Mouse (Mus musculus) heart, embryonic 14.5 days (tissue): ENCODE data around the gene Tnik. TPM values are rescaled to one million over a fixed set of nuclear protein-coding genes. Genes with fewer than 3 reads are reported as not detected.
A peak's percentile ranks its signal among the peaks of the same experiment; 100 is the strongest.

Experiments used
- ATAC-seq: fragments of 200-750 bp; cut with Nextera tagmentation; 2 replicates; pipeline ENCODE4 v1.8.0; 2017; ENCODE audit warnings: low read depth, moderate TSS enrichment; ENCODE audit not compliant: insufficient number of reproducible peaks, insufficient read depth, low FRiP score
- H3K27ac ChIP-seq, 2 experiments: fragments of 200-500 bp in 1 of 2; fragments of 300-500 bp in 1 of 2; sonication (generic) in 1 of 2; replicated peaks in 1 of 2; 2 replicates each; pipeline ENCODE4 v1.5.1; 2012 to 2014; ENCODE audit warnings: low read depth in 2 of 2, low read length in 2 of 2, control low read depth in 1 of 2, mild to moderate bottlenecking in 1 of 2, mixed read lengths in 1 of 2; ENCODE audit not compliant: control insufficient read depth in 1 of 2, insufficient read depth in 1 of 2
- H3K27me3 ChIP-seq: fragments of 300-500 bp; sonication (generic); 2 replicates; pipeline ENCODE4 v1.6.1; 2014; ENCODE audit warnings: mild to moderate bottlenecking, low read length, control low read depth; ENCODE audit not compliant: control insufficient read depth, insufficient read depth
- H3K36me3 ChIP-seq: fragments of 300-500 bp; sonication (generic); 2 replicates; pipeline ENCODE4 v1.6.1; 2014; ENCODE audit warnings: mild to moderate bottlenecking, control low read depth, low read length, mixed read lengths; ENCODE audit not compliant: control insufficient read depth, insufficient read depth
- H3K4me1 ChIP-seq, 2 experiments: fragments of 200-500 bp in 1 of 2; fragments of 300-500 bp in 1 of 2; sonication (generic) in 1 of 2; 2 replicates each; pipeline ENCODE4 v1.6.1; 2012 to 2014; ENCODE audit warnings: low read length in 2 of 2, control low read depth in 1 of 2, mixed read lengths in 1 of 2; ENCODE audit not compliant: control insufficient read depth in 2 of 2, insufficient read depth in 2 of 2
- H3K4me2 ChIP-seq: fragments of 300-500 bp; sonication (generic); 2 replicates; pipeline ENCODE4 v1.6.1; 2014; ENCODE audit warnings: mild to moderate bottlenecking, low read length
- H3K4me3 ChIP-seq, 2 experiments: fragments of 200-500 bp in 1 of 2; fragments of 300-500 bp in 1 of 2; sonication (generic) in 1 of 2; 2 replicates each; pipeline ENCODE4 v1.5.1; 2012 to 2014; ENCODE audit warnings: low read length in 2 of 2, mild to moderate bottlenecking in 2 of 2, control low read depth in 1 of 2, low read depth in 1 of 2, moderate library complexity in 1 of 2; ENCODE audit not compliant: control insufficient read depth in 1 of 2, insufficient read depth in 1 of 2
- H3K9ac ChIP-seq: fragments of 300-500 bp; sonication (generic); 2 replicates; pipeline ENCODE4 v1.6.1; 2014; ENCODE audit warnings: mild to moderate bottlenecking, low read length
- H3K9me3 ChIP-seq: fragments of 300-500 bp; sonication (generic); 2 replicates; pipeline ENCODE4 v1.6.1; 2016; ENCODE audit warnings: low read length, control low read depth; ENCODE audit not compliant: control insufficient read depth
- WGBS: fragments of 180-500 bp; shearing (Covaris S2); extraction: QIAGEN DNeasy Blood & Tissue Kit; methylation state at CpG from one replicate; pipeline ENCODE4 v1.1.7; 2014; 5-methylcytosine and 5-hydroxymethylcytosine counted together
- polyA plus RNA-seq: library from polyadenylated mRNA; unstranded; fragments of >200 nt; fragmentation: Nextera tagmentation; extraction: Ambion mirVana; gene quantifications from 2 replicates; pipeline ENCODE4 v1.2.1, GENCODE M21; 2014

Gene Tnik
- polyA plus RNA-seq, 1 experiment from 2014 or later = 13.7 TPM

DNA sequence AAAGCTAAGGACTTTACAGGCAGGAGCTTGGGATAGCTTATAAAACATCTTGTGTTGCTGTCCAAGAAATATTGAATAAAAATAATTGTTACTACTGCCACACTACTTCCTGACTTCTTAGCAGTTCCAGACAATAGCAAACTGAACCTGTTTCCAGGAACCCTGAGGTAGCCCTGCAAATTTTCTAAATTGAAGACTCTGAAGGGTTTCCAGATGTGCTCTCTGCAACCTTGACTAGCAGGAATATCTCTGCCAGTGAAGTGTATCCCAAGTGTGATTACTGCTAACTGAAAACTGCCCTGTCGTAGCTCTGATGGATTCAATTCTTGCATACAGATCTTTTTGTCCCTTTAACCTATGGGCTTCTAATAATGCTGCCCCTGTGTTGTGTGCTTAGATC lies 343.7 kb downstream of the Tnik start:
- 63% methylated on average over 1 of the region's 1 CpGs for WGBS
- no peaks in the 10 kb centered on the region for H3K9me3 ChIP-seq
- H3K4me1 ChIP-seq = no peaks in the 10 kb centered on the region
- H3K27ac ChIP-seq = no peak overlapping the region
- no peaks in the 10 kb centered on the region for H3K27me3 ChIP-seq
- no peak overlapping the region for H3K4me2 ChIP-seq
- no peak overlapping the region for H3K4me3 ChIP-seq
- ATAC-seq = no peak
- peaks cover 8% of the 10 kb centered on the region; the same call in 1 of the 2 replicates for H3K36me3 ChIP-seq
- H3K9ac ChIP-seq = no peak overlapping the region

DNA sequence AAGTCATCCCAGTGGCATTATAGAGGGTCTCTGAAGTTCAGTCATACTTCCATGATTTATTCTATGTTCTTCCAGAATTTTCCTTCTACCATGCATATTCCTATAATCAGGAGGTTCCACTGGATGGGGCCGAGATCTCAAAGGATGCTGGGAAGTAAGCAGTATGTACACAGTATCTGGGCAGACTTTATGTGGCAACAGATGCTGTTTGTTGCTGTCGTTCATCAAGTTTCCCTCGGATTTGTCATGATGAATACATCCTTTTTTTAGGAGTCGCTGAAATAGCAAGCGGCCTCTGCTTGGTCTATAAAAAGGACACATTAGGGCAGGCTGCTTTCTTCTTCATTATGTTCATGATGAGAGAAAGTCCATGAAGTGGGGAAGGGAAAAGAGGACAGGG lies 349.3 kb downstream of the Tnik start:
- WGBS = 75% methylated on average over 5 of the region's 5 CpGs
- Histone ChIP-seq H3K27ac (no peak overlapping the region), H3K9me3 (no peaks in the 10 kb centered on the region), H3K27me3 (no peaks in the 10 kb centered on the region), H3K9ac (no peak overlapping the region), H3K4me1 (no peaks in the 10 kb centered on the region), H3K4me2 (no peak overlapping the region), H3K36me3 (0 out of 2 replicates have a peak, but pooled peaks cover 5% of the 10 kb centered on the region), H3K4me3 (no peak overlapping the region)
- no peak for ATAC-seq

DNA sequence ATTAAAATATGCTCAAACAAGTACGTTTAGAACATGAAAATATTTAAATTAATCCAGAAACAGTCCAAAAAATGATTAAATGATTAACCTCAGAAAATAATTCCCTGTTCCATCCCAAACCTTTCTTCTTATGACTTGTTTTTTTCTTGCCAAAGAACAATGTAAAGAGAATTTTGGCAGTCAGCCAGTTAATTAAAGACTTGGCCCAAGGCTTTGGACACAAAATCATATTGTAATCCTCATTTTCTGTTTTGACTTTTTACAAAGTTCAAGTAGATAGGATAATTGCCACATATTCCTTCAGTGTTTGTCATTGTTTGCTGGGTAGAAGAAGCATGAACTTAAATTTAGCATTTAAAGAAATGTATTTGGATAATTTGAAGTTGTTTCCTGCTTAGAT lies 353.4 kb downstream of the Tnik start:
- 72% methylated on average over 1 of the region's 1 CpGs for WGBS

DNA sequence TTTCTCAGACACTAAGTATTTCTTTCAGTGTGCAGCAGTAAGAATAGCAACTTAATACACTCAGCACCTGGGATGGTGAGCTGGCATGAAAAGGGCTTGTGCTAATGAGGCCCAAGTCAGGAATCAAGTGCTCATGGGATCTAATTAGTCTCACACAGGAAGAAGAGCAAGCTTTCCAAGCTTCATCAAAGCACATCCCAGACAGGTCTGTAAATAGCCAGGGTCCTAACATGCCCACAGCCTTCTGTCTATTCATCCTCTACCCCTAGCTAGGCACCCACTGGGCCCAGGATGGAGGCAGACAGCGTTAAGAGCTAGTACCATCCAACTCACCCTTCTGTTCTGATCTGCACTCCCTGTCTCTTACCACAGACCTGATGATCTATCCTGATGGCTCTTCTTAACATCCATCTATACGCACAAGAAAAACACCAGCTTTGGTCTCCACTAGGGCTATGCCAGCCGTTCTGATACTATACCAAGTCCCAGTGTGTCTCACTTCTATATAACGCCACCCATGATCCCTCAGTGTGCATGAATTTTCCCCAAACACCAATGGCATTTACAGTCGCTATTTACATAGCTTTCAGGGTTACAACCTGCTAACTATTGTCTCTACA lies 354.1 kb downstream of the Tnik start:
- 87% methylated on average over 5 of the region's 5 CpGs for WGBS
- Histone ChIP-seq H3K4me1 (no peaks in the 10 kb centered on the region), H3K9me3 (no peaks in the 10 kb centered on the region), H3K27ac (no peak overlapping the region), H3K4me3 (no peak overlapping the region), H3K27me3 (no peaks in the 10 kb centered on the region), H3K36me3 (peaks cover 8% of the 10 kb centered on the region), H3K9ac (no peak overlapping the region), H3K4me2 (no peak overlapping the region)
- no peak for ATAC-seq

More for the DNA sequence above, 353.4 kb downstream of the Tnik start:
- H3K4me2 ChIP-seq = no peak overlapping the region
- peaks cover 9% of the 10 kb centered on the region for H3K36me3 ChIP-seq
- H3K27me3 ChIP-seq = no peaks in the 10 kb centered on the region
- H3K27ac ChIP-seq = no peak overlapping the region
- no peaks in the 10 kb centered on the region for H3K4me1 ChIP-seq
- ATAC-seq = no peak
- H3K4me3 ChIP-seq = no peak overlapping the region
- H3K9ac ChIP-seq = no peak overlapping the region
- H3K9me3 ChIP-seq = no peaks in the 10 kb centered on the region

DNA sequence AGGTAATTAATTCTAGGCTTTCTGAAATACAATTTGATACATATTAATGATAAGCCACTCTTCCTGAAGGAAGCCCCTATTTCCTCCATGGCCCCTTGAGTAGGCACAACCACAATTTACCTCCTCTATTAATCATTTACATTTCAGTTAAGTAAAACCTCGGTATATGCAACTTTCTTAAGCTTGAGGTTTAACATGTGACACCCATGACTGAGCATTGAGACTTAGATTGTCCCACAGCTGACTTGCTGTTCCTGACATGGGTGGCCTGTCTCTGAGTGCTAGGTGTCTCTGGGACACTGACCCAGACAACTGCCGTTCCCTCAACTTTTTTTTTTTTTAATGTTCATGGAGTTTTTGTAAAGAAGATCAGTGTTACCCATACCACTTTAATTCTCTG lies 358.8 kb downstream of the Tnik start:
- Histone ChIP-seq H3K4me1 (no peaks in the 10 kb centered on the region), H3K9ac (no peak overlapping the region), H3K27me3 (no peaks in the 10 kb centered on the region), H3K4me2 (no peak overlapping the region), H3K36me3 (peaks cover 7% of the 10 kb centered on the region), H3K27ac (no peak overlapping the region), H3K9me3 (no peaks in the 10 kb centered on the region), H3K4me3 (no peak overlapping the region)
- no peak for ATAC-seq
- WGBS = 86% methylated on average over 2 of the region's 2 CpGs

DNA sequence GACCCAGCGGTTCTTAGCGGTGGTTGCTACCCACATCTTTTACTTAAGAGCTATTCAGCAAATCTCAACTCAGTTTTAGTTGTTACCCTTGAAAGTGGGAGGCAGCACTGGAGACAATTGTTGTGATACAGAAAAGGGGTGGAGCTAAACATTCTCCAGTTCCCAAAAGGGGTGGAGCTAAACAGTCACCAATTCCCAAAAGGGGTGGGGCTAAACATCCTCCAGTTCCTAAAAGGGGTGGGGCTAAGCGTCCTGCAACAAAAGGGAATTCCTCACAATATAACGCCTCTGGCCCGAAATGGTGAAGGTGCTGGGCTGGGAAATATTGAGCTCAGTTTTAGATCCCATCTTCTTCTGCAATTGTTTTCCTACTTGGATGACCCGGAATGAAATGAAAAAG lies 363.8 kb downstream of the Tnik start:
- Histone ChIP-seq H3K4me2 (no peak overlapping the region), H3K9me3 (no peaks in the 10 kb centered on the region), H3K4me3 (no peak overlapping the region), H3K27ac (no peak overlapping the region), H3K9ac (no peak overlapping the region), H3K36me3 (peaks cover 15% of the 10 kb centered on the region), H3K4me1 (no peaks in the 10 kb centered on the region), H3K27me3 (no peaks in the 10 kb centered on the region)
- no peak for ATAC-seq
- 91% methylated on average over 6 of the region's 6 CpGs for WGBS

DNA sequence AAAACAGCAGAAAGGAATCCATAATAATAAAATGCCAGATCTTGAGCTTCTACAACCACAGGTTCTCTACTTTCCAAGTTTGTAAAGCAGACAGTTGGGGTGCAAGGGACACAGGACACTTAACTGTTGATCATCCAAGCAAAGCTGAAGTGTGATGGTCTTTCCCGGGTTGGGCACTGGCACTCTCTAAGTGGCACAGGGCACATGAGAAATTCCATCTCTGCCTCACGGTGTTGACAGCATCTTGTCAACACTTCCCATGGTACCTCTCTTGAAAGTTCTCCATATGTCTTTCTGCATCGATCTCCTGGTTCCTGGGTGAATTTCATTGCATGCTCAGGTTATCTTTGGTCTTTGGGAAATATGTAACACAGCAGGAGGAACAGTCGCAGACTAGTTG lies 373.8 kb downstream of the Tnik start:
- H3K4me2 ChIP-seq = peak overlapping the region; percentile 26; the same call in 1 of the 2 replicates
- H3K4me3 ChIP-seq = no peak overlapping the region
- H3K36me3 ChIP-seq = peaks cover 9% of the 10 kb centered on the region; the same call in 1 of the 2 replicates
- H3K27me3 ChIP-seq = no peaks in the 10 kb centered on the region
- no peak overlapping the region for H3K9ac ChIP-seq
- WGBS = 32% methylated on average over 4 of the region's 4 CpGs
- H3K4me1 ChIP-seq = peaks cover 4 to 21% of the 10 kb centered on the region in 2 experiments
- peak overlapping the region in 1 of 2 experiments; percentile 35; a peak in 1 of 4 replicates for H3K27ac ChIP-seq
- peak; percentile 47; the same call in 1 of the 2 replicates for ATAC-seq
- no peaks in the 10 kb centered on the region for H3K9me3 ChIP-seq

DNA sequence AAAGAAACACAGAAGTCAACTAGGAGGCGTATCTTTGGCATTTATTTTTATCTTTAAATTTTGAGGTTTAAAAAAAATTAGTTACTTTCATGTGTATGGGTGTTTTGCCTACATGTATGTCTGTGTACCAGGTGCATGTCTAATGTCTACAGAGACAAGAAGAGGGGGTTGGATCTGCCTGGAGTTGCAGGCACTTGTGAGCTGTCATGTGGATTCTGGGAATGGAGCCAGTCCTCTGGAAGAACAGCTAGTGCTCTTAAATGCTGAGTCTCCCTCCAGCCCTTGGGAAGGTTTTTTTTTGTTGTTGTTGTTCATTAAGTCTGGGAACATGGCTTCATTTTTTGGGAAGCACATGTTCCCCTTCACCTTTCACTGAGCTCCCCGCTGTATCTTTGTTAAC lies 375.9 kb downstream of the Tnik start:
- Histone ChIP-seq H3K36me3 (0 out of 2 replicates have a peak, but pooled peaks cover 4% of the 10 kb centered on the region), H3K4me1 (peaks cover 4 to 21% of the 10 kb centered on the region in 2 experiments), H3K9ac (no peak overlapping the region), H3K27me3 (no peaks in the 10 kb centered on the region), H3K4me3 (no peak overlapping the region), H3K27ac (peak overlapping the region; percentile 56 to 76), H3K4me2 (no peak overlapping the region), H3K9me3 (no peaks in the 10 kb centered on the region)
- no peak for ATAC-seq
- 66% methylated on average over 2 of the region's 2 CpGs for WGBS
